Mouse (Mus musculus) embryonic facial prominence, embryonic 10.5 days (tissue): ENCODE data around the gene Rbfox1. TPM values are rescaled to one million over a fixed set of nuclear protein-coding genes. Genes with fewer than 3 reads are reported as not detected.

Experiments
- DNase-seq: peaks from one replicate; pipeline ENCODE4 v3.0.0-alpha.2; 2017; ENCODE audit warnings: low spot score
- H3K27ac ChIP-seq: fragments of 300-500 bp; sonication (generic); replicated peaks from 2 replicates; pipeline ENCODE4 v1.5.1; 2016; ENCODE audit warnings: mild to moderate bottlenecking
- H3K27me3 ChIP-seq: fragments of 300-500 bp; sonication (generic); replicated peaks from 2 replicates; pipeline ENCODE4 v1.6.1; 2016; ENCODE audit warnings: low read depth, mild to moderate bottlenecking; ENCODE audit not compliant: poor library complexity, severe bottlenecking
- H3K36me3 ChIP-seq: fragments of 300-500 bp; sonication (generic); replicated peaks from 2 replicates; pipeline ENCODE4 v1.6.1; 2016; ENCODE audit warnings: mild to moderate bottlenecking, moderate library complexity
- H3K4me1 ChIP-seq: fragments of 300-500 bp; sonication (generic); 2 replicates; pipeline ENCODE4 v1.6.1; 2016
- H3K4me3 ChIP-seq: fragments of 300-500 bp; sonication (generic); 2 replicates; pipeline ENCODE4 v1.5.1; 2016; ENCODE audit warnings: mild to moderate bottlenecking, moderate library complexity
- H3K9me3 ChIP-seq: fragments of 300-500 bp; sonication (generic); 2 replicates; pipeline ENCODE4 v1.6.1; 2016; ENCODE audit warnings: mild to moderate bottlenecking
- WGBS: fragments of 180-500 bp; shearing (Covaris S2); methylation state at CpG from one replicate; pipeline ENCODE4 v1.1.7; 2016; 5-methylcytosine and 5-hydroxymethylcytosine counted together
- polyA plus RNA-seq: library from polyadenylated mRNA; unstranded; fragments of >200 nt; fragmentation: Nextera tagmentation; extraction: Ambion mirVana; gene quantifications from 2 replicates; pipeline ENCODE4 v1.2.1, GENCODE M21; 2016

Rbfox1 gene
- polyA plus RNA-seq, 1 experiment from 2014 or later, result 2.3 TPM

DNA sequence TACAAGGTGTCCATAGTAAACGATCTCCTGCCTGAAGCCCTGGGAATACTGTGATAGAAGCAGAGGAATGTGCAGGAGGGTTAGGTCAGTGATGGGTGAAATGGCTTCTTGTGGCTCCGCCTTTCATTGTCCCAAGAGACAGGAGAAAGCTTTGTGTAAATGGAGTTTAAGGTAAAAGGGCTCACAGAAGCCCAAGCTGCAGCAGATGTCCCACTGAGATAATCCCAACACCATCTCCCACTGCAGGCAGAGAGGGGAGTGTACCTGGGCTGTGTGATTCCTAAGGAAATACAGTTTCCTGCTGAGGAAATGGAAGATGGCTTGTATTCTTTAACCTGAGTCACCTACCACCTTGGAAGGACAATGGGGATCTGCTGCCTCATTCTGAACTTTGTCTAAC, 529.7 kb downstream of the Rbfox1 start:
- no peaks in the 10 kb centered on the region for H3K4me1 ChIP-seq
- H3K9me3 ChIP-seq, result no peaks in the 10 kb centered on the region
- H3K27ac ChIP-seq, result no peak overlapping the region
- H3K4me3 ChIP-seq, result no peak overlapping the region
- no peak for DNase-seq
- 35% methylated on average over 2 of the region's 2 CpGs for WGBS
- H3K27me3 ChIP-seq, result no peaks in the 10 kb centered on the region
- no peaks in the 10 kb centered on the region for H3K36me3 ChIP-seq

DNA sequence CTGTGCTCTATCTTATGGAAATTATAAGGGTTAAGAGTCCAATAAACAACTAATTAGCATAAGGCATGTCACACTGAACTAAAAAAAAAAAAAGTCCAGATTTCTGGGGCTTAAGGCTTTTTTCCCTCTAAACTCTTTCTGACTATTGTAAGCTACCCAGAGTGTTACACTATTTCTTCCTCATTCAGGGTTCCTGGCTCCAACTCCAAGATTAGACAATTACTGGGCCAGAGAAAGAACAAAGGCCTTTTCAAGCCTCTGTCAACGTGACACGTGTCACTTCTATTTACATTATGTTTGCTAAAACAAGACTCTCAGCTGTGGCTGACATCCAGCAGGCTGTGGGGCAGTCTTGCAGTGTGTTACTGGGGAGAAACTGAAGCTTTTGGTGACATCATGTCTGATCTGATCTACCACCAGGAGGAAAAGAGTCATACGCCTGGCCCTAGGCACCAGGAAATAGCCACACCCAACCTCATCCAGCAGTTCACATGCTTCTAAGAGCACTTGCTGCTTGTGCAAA, 536.5 kb downstream of the Rbfox1 start:
- Histone ChIP-seq H3K27ac (no peak overlapping the region), H3K4me3 (no peak overlapping the region), H3K36me3 (no peaks in the 10 kb centered on the region), H3K4me1 (no peaks in the 10 kb centered on the region), H3K27me3 (no peaks in the 10 kb centered on the region), H3K9me3 (peaks cover 5% of the 10 kb centered on the region; the same call in 1 of the 2 replicates)
- 63% methylated on average over 3 of the region's 3 CpGs for whole genome bisulfite sequencing
- no peak for DNase-seq

DNA sequence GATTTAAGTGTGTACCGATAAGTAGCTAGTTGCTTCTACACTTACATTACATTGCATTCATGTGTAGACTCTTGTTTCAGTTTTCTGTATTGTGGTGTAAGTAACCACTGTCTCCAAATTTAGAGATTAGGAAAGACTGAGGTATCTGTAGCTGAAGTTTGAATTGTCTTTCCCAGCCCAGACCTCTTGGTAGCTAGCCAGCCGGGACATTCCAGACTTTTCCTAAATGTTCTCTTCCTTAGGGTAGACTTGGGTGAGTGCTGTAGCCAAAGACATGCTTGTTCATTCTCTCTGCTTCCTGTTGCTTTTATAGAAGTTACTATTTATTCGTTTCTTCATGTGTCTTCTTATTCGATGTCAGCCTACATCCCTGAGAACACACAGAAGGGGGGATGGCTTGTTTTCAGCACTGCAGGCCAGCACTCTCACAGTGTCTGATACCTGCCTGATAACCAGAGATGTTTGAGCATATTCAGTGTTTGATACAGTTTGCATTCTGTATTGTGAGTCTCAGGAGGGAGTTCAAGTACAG, 538.8 kb downstream of the Rbfox1 start:
- DNase-seq, result no peak
- Histone ChIP-seq H3K27me3 (no peaks in the 10 kb centered on the region), H3K9me3 (peaks cover 5% of the 10 kb centered on the region; the same call in 1 of the 2 replicates), H3K4me3 (no peak overlapping the region), H3K36me3 (no peaks in the 10 kb centered on the region), H3K27ac (no peak overlapping the region), H3K4me1 (no peaks in the 10 kb centered on the region)
- WGBS, result 90% methylated on average over 4 of the region's 4 CpGs

DNA sequence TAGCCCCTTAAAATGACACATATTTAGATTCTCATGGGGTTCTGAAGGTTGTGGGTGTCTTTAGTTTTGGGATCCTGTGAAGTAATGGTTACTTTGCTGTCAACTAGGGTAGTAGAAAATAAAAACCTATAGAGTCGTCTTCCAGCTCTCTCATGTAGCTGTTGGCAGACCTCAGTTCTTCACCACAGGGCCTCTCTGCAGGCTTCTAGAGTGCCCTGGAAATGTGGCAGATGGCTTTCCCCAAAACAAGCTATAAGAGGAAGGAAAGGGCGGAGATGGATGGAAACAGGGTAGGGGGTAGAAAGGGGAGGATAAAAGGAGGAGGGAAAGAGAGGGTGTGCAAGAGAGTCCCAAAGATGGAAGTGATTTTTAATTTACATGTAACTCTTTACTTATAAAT, 539.6 kb downstream of the Rbfox1 start:
- H3K27ac ChIP-seq, result no peak overlapping the region
- WGBS, result 76% methylated on average over 2 of the region's 2 CpGs
- H3K27me3 ChIP-seq, result no peaks in the 10 kb centered on the region
- DNase-seq, result no peak
- peaks cover 5% of the 10 kb centered on the region; the same call in 1 of the 2 replicates for H3K9me3 ChIP-seq
- no peaks in the 10 kb centered on the region for H3K36me3 ChIP-seq
- no peak overlapping the region for H3K4me3 ChIP-seq
- no peaks in the 10 kb centered on the region for H3K4me1 ChIP-seq

DNA sequence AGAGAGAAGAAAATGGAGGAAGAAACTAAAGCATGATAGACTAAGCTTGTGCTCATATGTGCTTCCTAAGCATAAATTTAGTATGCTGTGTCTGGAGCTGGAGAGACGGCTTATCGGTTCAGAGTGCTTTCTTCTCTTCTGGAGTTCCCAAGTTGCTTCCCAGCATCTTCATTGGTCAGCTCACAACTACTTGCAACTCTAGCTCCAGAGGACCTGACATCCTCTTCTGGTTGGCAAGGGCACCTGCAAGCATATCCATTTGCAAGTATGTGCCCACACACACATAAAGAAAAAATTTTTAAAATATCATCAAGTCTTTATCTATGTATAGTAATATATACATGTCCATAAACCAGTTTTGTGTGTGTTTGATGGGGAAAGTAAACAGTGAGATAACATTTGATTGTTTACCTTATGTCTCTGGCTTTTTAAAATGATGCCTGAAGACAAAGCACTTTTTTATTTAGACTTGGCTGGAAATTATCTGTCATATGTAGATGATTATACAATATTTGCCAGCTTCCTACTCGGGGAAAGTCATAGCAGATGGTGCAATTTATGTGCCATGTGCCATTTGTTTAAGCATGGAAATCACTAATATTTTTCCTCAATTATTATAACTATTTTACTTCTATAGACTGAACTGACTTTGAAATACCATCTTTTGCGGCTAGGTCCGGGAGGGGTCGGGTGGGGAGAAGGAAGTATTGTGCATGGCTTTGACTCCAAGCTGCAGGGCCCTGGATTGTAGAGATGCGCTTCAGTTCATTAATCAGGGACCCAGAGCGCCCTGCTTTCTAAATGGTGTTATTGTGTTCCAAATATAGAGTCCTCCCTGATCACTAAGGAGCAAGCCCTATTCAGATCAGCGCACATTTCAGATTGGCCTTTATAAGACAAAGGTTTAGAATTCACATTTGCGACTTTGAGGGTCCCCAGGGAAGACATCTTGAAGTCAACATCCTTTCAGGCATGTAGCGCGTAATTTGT, 542.4 kb downstream of the Rbfox1 start:
- DNase-seq, result no peak
- H3K4me3 ChIP-seq, result no peak overlapping the region
- H3K36me3 ChIP-seq, result no peaks in the 10 kb centered on the region
- 64% methylated on average over 12 of the region's 12 CpGs for WGBS
- H3K4me1 ChIP-seq, result no peaks in the 10 kb centered on the region
- no peak overlapping the region for H3K27ac ChIP-seq
- no peaks in the 10 kb centered on the region for H3K9me3 ChIP-seq
- H3K27me3 ChIP-seq, result no peaks in the 10 kb centered on the region

DNA sequence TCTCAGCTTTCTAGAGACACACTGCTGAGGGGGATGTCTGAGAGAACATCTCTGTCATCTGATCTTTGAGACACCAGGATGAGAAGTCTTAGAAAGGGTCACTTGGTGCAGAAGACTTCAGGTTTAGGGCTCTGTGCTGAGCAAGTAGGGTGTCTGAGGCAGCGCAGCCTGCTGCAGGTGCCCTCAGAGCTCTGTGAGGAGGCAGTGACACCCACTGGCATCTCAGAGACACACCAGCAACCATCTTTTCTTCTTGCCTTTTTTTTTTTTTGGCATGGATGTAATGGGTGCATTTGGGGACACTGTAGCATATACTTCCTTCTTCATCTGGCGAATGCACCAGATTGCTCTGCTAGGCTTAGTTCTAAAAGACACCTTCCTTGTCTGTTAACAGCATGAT, 545.8 kb downstream of the Rbfox1 start:
- no peak for DNase-seq
- no peaks in the 10 kb centered on the region for H3K27me3 ChIP-seq
- H3K4me1 ChIP-seq, result no peaks in the 10 kb centered on the region
- WGBS, result 88% methylated on average over 2 of the region's 2 CpGs
- no peaks in the 10 kb centered on the region for H3K9me3 ChIP-seq
- H3K4me3 ChIP-seq, result no peak overlapping the region
- no peak overlapping the region for H3K27ac ChIP-seq
- no peaks in the 10 kb centered on the region for H3K36me3 ChIP-seq

DNA sequence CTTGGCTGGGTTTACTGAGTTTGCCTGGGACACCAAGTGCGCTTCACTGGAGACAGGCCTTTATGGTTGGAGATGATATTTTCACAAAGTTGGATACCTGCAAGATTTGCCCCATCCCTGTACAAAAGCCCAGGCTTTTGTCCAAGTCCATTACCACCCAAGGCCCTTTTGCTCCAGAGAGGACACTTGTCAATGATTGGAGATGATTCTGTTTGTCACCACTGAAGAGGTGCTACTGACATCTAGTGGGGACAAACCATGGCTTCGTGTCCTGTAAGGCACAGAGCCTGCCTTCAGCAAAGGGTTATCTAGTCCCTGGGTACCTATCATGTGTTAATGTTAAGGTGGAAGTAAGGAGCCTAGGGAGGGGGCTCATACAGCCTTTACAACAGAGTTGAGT, 551.3 kb downstream of the Rbfox1 start:
- H3K9me3 ChIP-seq, result no peaks in the 10 kb centered on the region
- DNase-seq, result no peak
- no peaks in the 10 kb centered on the region for H3K27me3 ChIP-seq
- H3K4me3 ChIP-seq, result no peak overlapping the region
- no peak overlapping the region for H3K27ac ChIP-seq
- H3K4me1 ChIP-seq, result no peaks in the 10 kb centered on the region
- no peaks in the 10 kb centered on the region for H3K36me3 ChIP-seq
- WGBS, result 66% methylated on average over 2 of the region's 2 CpGs

DNA sequence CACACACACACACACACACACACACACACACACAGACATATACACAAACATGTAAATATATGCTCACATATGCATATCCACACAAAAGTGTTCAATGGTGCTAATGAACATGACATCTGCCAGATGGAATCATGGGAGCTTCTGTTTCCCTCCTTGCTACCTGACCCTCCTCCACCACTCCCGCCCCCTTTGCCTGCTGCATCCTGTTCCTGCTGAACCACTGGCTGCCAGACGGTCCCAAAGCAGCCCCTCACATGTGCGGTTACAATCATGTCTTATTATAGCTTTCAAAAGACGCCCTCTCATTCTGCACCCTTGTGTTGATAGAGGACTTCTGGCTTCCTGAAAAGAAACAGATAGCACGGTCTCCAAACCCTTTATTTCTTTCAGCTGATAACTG, 563.1 kb downstream of the Rbfox1 start:
- peaks cover 16% of the 10 kb centered on the region; the same call in 1 of the 2 replicates for H3K4me1 ChIP-seq
- no peaks in the 10 kb centered on the region for H3K9me3 ChIP-seq
- no peaks in the 10 kb centered on the region for H3K36me3 ChIP-seq
- H3K27ac ChIP-seq, result no peak overlapping the region
- H3K4me3 ChIP-seq, result no peak overlapping the region
- no peaks in the 10 kb centered on the region for H3K27me3 ChIP-seq
- 46% methylated on average over 5 of the region's 5 CpGs for WGBS
- peak; percentile 46 for DNase-seq

DNA sequence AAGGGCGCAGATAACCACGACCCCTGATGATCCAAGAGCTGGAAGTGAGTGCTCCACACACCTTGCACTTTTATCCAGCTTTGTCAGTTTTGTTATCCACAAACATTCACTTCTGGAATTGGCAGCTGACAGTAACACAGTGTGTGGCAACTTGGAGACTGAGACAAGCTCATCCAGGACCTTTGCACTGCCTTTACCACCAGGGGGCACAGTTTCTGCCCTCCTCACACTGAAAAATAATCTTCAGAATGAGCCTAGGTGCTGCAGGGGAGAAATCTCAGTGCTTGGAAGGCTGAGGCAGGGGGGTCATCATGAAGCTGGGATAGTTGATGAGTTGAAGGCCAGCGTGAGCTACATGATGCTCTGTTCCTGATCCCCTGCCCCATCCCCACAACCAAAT, 570.2 kb downstream of the Rbfox1 start:
- Histone ChIP-seq H3K27ac (no peak overlapping the region), H3K27me3 (no peaks in the 10 kb centered on the region), H3K36me3 (no peaks in the 10 kb centered on the region), H3K4me3 (no peak overlapping the region), H3K9me3 (no peaks in the 10 kb centered on the region), H3K4me1 (no peaks in the 10 kb centered on the region)
- 71% methylated on average over 3 of the region's 3 CpGs for WGBS
- DNase-seq, result no peak

DNA sequence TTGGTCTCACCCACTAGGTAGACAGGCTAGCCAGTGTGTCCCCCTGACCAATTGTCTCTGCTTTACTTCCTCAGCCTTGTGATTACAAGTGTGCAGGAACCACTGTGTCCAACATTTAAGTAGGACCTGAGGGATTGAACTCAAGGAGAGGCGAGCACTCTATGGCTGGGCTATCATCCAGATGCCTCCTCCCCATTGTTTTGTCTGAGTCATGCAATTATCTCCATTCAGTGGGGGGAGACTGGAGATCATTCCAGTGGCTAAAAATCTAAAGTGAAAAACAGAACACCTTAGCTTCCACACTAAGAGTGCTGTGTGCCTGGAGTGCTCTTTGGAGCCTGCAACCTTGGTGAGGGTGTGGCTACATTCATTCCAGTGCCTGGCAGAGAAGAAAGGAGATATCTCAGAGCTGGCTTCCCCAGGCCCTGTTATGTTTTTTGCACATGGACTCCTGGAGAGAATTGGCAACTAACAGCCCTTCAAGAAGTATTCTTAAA, 594.0 kb downstream of the Rbfox1 start:
- Histone ChIP-seq H3K36me3 (no peaks in the 10 kb centered on the region), H3K4me1 (0 out of 2 replicates have a peak, but pooled peaks cover 3% of the 10 kb centered on the region), H3K27ac (no peak overlapping the region), H3K4me3 (no peak overlapping the region), H3K9me3 (no peaks in the 10 kb centered on the region), H3K27me3 (no peaks in the 10 kb centered on the region)
- 57% methylated on average over 1 of the region's 1 CpGs for WGBS
- no peak for DNase-seq

DNA sequence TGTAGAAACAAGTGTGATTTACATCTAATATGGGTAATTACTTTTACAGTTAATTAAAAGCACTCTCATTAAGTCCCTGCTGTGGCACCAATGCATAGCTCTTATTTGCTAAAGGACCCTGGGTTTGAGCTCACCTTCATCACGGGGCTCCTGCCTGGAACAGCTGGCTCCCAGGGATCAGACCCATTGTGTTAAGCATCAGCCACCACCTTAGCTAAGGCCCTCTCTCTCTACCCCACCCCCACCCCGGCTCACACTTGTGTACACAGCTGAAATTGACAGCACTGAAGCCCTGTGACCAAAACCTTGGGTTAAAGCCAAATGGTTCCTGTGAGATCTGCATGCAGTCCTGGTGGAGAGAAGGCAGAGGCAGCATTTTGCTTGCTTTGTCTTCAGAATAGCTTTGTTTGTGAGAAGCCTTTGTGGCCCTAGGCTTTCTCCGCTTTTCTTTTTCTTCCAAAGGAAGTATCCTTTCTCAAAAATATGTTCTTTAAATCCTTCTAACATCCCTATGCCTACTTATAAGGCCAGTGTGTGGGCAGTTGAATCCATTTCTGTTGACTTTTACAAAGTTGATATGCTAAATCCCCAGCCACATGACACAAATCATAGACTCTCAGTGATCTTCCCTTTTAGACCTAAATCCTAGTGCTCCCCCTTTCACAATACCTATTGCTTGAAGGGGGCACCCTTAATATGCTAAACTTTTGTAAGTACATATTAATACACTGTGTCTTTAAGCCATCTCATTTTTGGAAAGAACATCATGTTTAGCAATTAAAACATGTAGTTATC, 594.7 kb downstream of the Rbfox1 start:
- no peaks in the 10 kb centered on the region for H3K9me3 ChIP-seq
- H3K27me3 ChIP-seq, result no peaks in the 10 kb centered on the region
- H3K36me3 ChIP-seq, result no peaks in the 10 kb centered on the region
- H3K4me1 ChIP-seq, result 0 out of 2 replicates have a peak, but pooled peaks cover 3% of the 10 kb centered on the region
- H3K4me3 ChIP-seq, result no peak overlapping the region
- 26% methylated on average over 3 of the region's 3 CpGs for WGBS
- H3K27ac ChIP-seq, result no peak overlapping the region
- DNase-seq, result peak; percentile 12

DNA sequence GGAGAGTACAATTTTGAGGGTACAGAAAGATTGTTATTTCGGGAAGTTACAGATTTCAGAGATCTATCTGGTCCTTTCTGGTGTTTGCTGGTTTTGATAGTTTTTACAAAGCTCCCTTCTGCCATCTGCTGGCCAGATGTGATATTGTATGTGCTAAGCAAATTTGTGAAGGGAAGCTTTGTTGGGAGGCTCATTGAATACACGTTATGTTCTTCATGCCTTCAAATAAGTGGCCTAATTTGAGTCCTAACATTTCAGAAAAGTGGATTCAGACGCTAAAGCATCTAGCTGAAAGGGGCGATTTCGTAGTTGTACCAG, 595.2 kb downstream of the Rbfox1 start:
- no peak overlapping the region for H3K4me3 ChIP-seq
- H3K27me3 ChIP-seq, result no peaks in the 10 kb centered on the region
- H3K9me3 ChIP-seq, result no peaks in the 10 kb centered on the region
- WGBS, result 12% methylated on average over 5 of the region's 5 CpGs
- 0 out of 2 replicates have a peak, but pooled peaks cover 3% of the 10 kb centered on the region for H3K4me1 ChIP-seq
- peak; percentile 57 for DNase-seq
- H3K27ac ChIP-seq, result no peak overlapping the region
- H3K36me3 ChIP-seq, result no peaks in the 10 kb centered on the region
